Mouse (Mus musculus): ENCODE measurements at regions not wholly inside any gene's neighbourhood (a gene's known extent, or its start where the extent isn't known, plus 50 kb on each side); places are given as distances from the start of the nearest gene placed in this dataset.

DNA sequence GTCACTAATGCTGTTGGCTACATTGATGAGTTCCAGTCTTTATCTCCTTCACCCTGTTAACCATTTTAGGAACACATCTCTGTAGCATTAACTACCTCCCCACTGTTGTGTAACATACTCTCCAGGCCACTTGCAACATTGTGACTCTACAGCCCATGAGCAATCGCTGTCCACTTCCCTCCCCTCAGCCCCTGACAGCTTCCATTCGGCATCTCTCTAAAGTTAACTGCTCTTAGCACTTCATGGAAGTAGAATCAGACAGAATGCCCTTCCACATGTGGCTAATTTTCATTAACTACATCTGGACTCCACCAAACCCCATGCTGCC lies 208.3 kb downstream of the Bcl2l11 start:
- Histone ChIP-seq H3K4me1 (ENCODE audit: control insufficient read depth, insufficient read depth, low read length) (0 out of 2 replicates have a peak, but pooled peaks cover 3% of the 10 kb centered on the region), H3K9me3 (ENCODE audit: control insufficient read depth, low read length) (no peaks in the 10 kb centered on the region), H3K27me3 (ENCODE audit: control insufficient read depth, insufficient read depth, low read length) (no peaks in the 10 kb centered on the region), H3K27ac (ENCODE audit: low read depth, low read length) (no peak overlapping the region), H3K36me3 (ENCODE audit: control insufficient read depth, insufficient read depth, low read length) (no peaks in the 10 kb centered on the region), H3K4me3 (ENCODE audit: low read depth, low read length) (no peak overlapping the region), H3K9ac (replicated peaks; ENCODE audit: low read depth, low read length) (no peak overlapping the region), H3K4me2 (ENCODE audit: low read depth, low read length) (no peak overlapping the region)
- ATAC-seq (ENCODE audit: low read depth): no peak
- WGBS: 83% methylated on average over 2 of the region's 2 CpGs

DNA sequence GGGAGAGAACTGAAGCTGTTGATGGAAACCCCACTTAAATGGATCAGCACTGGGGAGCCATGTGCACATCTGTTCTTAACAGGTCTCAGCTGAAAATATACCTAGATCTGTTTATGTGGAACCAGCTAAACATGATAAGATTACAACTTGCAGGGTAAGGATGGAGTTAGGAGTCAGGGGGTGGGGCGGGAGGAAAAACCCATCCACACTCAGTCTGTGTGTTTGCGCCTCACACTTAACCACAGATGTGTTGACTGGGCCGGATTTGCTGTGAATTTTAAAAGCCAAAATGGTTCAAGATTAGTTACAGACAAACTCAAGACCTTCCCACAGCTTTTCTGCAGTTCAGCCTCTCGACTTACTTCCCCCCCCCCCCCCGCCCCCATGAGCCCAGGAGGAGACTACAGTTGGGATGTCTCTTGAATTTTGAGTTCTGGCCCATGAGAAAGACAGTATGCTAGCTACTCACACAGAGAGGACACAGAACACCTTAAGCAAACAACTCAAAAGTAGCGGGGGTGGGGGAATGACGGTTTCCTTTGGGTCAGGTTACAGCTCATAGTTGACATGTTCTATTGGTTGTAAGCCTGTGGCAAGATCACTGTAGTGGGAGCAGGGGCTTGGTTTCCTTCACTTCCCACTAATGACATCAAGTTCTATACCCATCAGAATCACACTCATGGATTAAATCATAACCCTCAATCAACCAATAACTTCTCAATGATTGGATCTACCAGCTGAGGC lies 209.1 kb downstream of the Bcl2l11 start:
- Histone ChIP-seq H3K36me3 (ENCODE audit: control insufficient read depth, insufficient read depth, low read length) (no peaks in the 10 kb centered on the region), H3K9me3 (ENCODE audit: control insufficient read depth, low read length) (no peaks in the 10 kb centered on the region), H3K4me1 (ENCODE audit: control insufficient read depth, insufficient read depth, low read length) (0 out of 2 replicates have a peak, but pooled peaks cover 3% of the 10 kb centered on the region), H3K27ac (ENCODE audit: low read depth, low read length) (no peak overlapping the region), H3K4me2 (ENCODE audit: low read depth, low read length) (no peak overlapping the region), H3K9ac (replicated peaks; ENCODE audit: low read depth, low read length) (no peak overlapping the region), H3K27me3 (ENCODE audit: control insufficient read depth, insufficient read depth, low read length) (no peaks in the 10 kb centered on the region), H3K4me3 (ENCODE audit: low read depth, low read length) (no peak overlapping the region)
- no peak for ATAC-seq (ENCODE audit: low read depth)
- WGBS: 80% methylated on average over 7 of the region's 7 CpGs

- Histone ChIP-seq H3K4me1 (ENCODE audit: control insufficient read depth, insufficient read depth, low read length) (no peaks in the 10 kb centered on the region), H3K9ac (replicated peaks; ENCODE audit: low read depth, low read length) (no peak overlapping the region), H3K36me3 (ENCODE audit: control insufficient read depth, insufficient read depth, low read length) (no peaks in the 10 kb centered on the region), H3K9me3 (ENCODE audit: control insufficient read depth, low read length) (no peaks in the 10 kb centered on the region), H3K27me3 (ENCODE audit: control insufficient read depth, insufficient read depth, low read length) (no peaks in the 10 kb centered on the region), H3K27ac (ENCODE audit: low read depth, low read length) (no peak overlapping the region), H3K4me2 (ENCODE audit: low read depth, low read length) (no peak overlapping the region), H3K4me3 (ENCODE audit: low read depth, low read length) (no peak overlapping the region)
- ATAC-seq (ENCODE audit: low read depth): no peak
Observed at GRCm38 (mm10) chr2:128337192-128337591, 211.4 kb downstream of the Bcl2l11 start.

GRCm38 (mm10) chr2:128337791-128338190 lies 212.0 kb downstream of the Bcl2l11 start:
- no peak overlapping the region for H3K27ac ChIP-seq (ENCODE audit: low read depth, low read length)
- WGBS: 92% methylated on average over 5 of the region's 5 CpGs
- H3K4me3 ChIP-seq (ENCODE audit: low read depth, low read length): no peak overlapping the region
- H3K4me1 ChIP-seq (ENCODE audit: control insufficient read depth, insufficient read depth, low read length): no peaks in the 10 kb centered on the region
- H3K36me3 ChIP-seq (ENCODE audit: control insufficient read depth, insufficient read depth, low read length): no peaks in the 10 kb centered on the region
- H3K27me3 ChIP-seq (ENCODE audit: control insufficient read depth, insufficient read depth, low read length): no peaks in the 10 kb centered on the region
- ATAC-seq (ENCODE audit: low read depth): no peak
- H3K4me2 ChIP-seq (ENCODE audit: low read depth, low read length): no peak overlapping the region
- H3K9me3 ChIP-seq (ENCODE audit: control insufficient read depth, low read length): no peaks in the 10 kb centered on the region
- no peak overlapping the region for H3K9ac ChIP-seq (replicated peaks; ENCODE audit: low read depth, low read length)

DNA sequence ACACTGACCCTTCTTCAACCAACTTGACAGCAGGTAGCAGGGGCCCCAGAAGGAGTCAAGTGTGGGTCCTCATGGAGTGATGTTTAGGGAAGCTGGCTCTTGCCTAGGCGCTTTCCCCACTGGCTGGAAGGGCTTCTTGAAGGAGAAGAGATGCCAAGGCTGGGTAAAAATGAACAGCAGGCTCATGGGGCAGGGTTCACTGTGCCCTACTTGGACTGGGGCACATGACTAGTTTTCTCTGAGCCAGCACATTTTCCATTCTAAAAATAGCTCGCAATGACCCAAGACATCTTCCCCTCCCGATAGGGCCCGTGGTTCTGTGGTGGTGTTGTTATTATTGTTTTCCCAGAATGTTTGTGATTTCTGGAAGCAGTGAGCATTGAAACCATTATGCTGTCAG lies 212.6 kb downstream of the Bcl2l11 start:
- WGBS: 88% methylated on average over 4 of the region's 4 CpGs
- H3K4me3 ChIP-seq (ENCODE audit: low read depth, low read length): no peak overlapping the region
- H3K4me1 ChIP-seq (ENCODE audit: control insufficient read depth, insufficient read depth, low read length): no peaks in the 10 kb centered on the region
- no peaks in the 10 kb centered on the region for H3K27me3 ChIP-seq (ENCODE audit: control insufficient read depth, insufficient read depth, low read length)
- H3K9ac ChIP-seq (replicated peaks; ENCODE audit: low read depth, low read length): no peak overlapping the region
- no peaks in the 10 kb centered on the region for H3K36me3 ChIP-seq (ENCODE audit: control insufficient read depth, insufficient read depth, low read length)
- no peak for ATAC-seq (ENCODE audit: low read depth)
- H3K27ac ChIP-seq (ENCODE audit: low read depth, low read length): no peak overlapping the region
- no peaks in the 10 kb centered on the region for H3K9me3 ChIP-seq (ENCODE audit: control insufficient read depth, low read length)
- no peak overlapping the region for H3K4me2 ChIP-seq (ENCODE audit: low read depth, low read length)

GRCm38 (mm10) chr2:128339061-128339642 lies 213.3 kb downstream of the Bcl2l11 start:
- 30% methylated on average over 8 of the region's 8 CpGs for WGBS
- Histone ChIP-seq H3K9me3 (ENCODE audit: control insufficient read depth, low read length) (no peaks in the 10 kb centered on the region), H3K27me3 (ENCODE audit: control insufficient read depth, insufficient read depth, low read length) (no peaks in the 10 kb centered on the region), H3K4me2 (ENCODE audit: low read depth, low read length) (no peak overlapping the region), H3K9ac (replicated peaks; ENCODE audit: low read depth, low read length) (no peak overlapping the region), H3K36me3 (ENCODE audit: control insufficient read depth, insufficient read depth, low read length) (no peaks in the 10 kb centered on the region), H3K4me1 (ENCODE audit: control insufficient read depth, insufficient read depth, low read length) (no peaks in the 10 kb centered on the region), H3K27ac (ENCODE audit: low read depth, low read length) (no peak overlapping the region), H3K4me3 (ENCODE audit: low read depth, low read length) (no peak overlapping the region)
- no peak for ATAC-seq (ENCODE audit: low read depth)

GRCm38 (mm10) chr2:128339643-128340487 lies 214.0 kb downstream of the Bcl2l11 start:
- no peak overlapping the region for H3K27ac ChIP-seq (ENCODE audit: low read depth, low read length)

GRCm38 (mm10) chr2:128340631-128341240 lies 214.9 kb downstream of the Bcl2l11 start:
- Histone ChIP-seq H3K4me1 (ENCODE audit: control insufficient read depth, insufficient read depth, low read length) (no peaks in the 10 kb centered on the region), H3K4me3 (ENCODE audit: low read depth, low read length) (no peak overlapping the region), H3K27ac (ENCODE audit: low read depth, low read length) (no peak overlapping the region), H3K27me3 (ENCODE audit: control insufficient read depth, insufficient read depth, low read length) (no peaks in the 10 kb centered on the region), H3K9me3 (ENCODE audit: control insufficient read depth, low read length) (no peaks in the 10 kb centered on the region), H3K36me3 (ENCODE audit: control insufficient read depth, insufficient read depth, low read length) (no peaks in the 10 kb centered on the region), H3K9ac (replicated peaks; ENCODE audit: low read depth, low read length) (no peak overlapping the region), H3K4me2 (ENCODE audit: low read depth, low read length) (no peak overlapping the region)
- ATAC-seq (ENCODE audit: low read depth): no peak
- 94% methylated on average over 5 of the region's 5 CpGs for WGBS

More at GRCm38 (mm10) chr2:128339643-128340487, 214.0 kb downstream of the Bcl2l11 start:
- H3K9me3 ChIP-seq (ENCODE audit: control insufficient read depth, low read length): no peaks in the 10 kb centered on the region
- no peak overlapping the region for H3K4me3 ChIP-seq (ENCODE audit: low read depth, low read length)
- no peaks in the 10 kb centered on the region for H3K27me3 ChIP-seq (ENCODE audit: control insufficient read depth, insufficient read depth, low read length)
- no peak overlapping the region for H3K4me2 ChIP-seq (ENCODE audit: low read depth, low read length)
- 55% methylated on average over 19 of the region's 19 CpGs for WGBS
- H3K9ac ChIP-seq (replicated peaks; ENCODE audit: low read depth, low read length): no peak overlapping the region
- H3K36me3 ChIP-seq (ENCODE audit: control insufficient read depth, insufficient read depth, low read length): no peaks in the 10 kb centered on the region
- no peaks in the 10 kb centered on the region for H3K4me1 ChIP-seq (ENCODE audit: control insufficient read depth, insufficient read depth, low read length)
- no peak for ATAC-seq (ENCODE audit: low read depth)

DNA sequence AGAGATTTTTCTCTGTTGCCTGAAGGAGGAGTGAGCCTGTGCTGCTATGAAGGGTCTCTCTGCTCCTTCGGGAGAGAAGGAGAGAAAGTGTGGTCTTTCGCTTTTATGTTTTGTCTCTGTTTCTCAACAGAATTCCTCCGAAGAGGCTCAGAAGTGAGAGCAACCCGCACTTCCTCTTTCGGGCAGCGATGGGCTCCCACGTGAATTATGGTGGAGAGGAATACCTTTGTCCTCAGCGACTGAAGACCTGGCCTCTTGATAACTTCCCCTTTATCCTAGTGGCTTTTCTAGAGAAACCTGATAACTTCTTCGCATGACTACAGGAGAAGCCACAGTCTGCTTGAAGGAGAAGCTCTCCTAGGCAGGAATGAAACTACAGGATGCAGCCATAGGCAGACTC lies 216.4 kb downstream of the Bcl2l11 start:
- Histone ChIP-seq H3K27ac (ENCODE audit: low read depth, low read length) (no peak overlapping the region), H3K27me3 (ENCODE audit: control insufficient read depth, insufficient read depth, low read length) (no peaks in the 10 kb centered on the region), H3K4me1 (ENCODE audit: control insufficient read depth, insufficient read depth, low read length) (no peaks in the 10 kb centered on the region), H3K4me2 (ENCODE audit: low read depth, low read length) (no peak overlapping the region), H3K9me3 (ENCODE audit: control insufficient read depth, low read length) (no peaks in the 10 kb centered on the region), H3K36me3 (ENCODE audit: control insufficient read depth, insufficient read depth, low read length) (no peaks in the 10 kb centered on the region), H3K9ac (replicated peaks; ENCODE audit: low read depth, low read length) (no peak overlapping the region), H3K4me3 (ENCODE audit: low read depth, low read length) (no peak overlapping the region)
- 86% methylated on average over 9 of the region's 9 CpGs for WGBS
- no peak for ATAC-seq (ENCODE audit: low read depth)
